ENCODE assay signal across 10 mouse cellular contexts in genomic region chr4:83051176-83051575, GRCm38 (mm10). TPM values are rescaled to one million over a fixed set of nuclear protein-coding genes. Genes with fewer than 3 reads are reported as not detected.
DNase-seq lines count a peak whose midpoint lies in the region; ATAC-seq lines count a peak whose summit lies in the region.
"Had no signal": no experiment of that assay in that cellular context is flagged by ENCODE, and none has a peak within 500 bp of the region (broad histone marks: within the 10 kb centered on the region; RNA-seq: fewer than 3 reads in every experiment).

No protein-coding gene starts in this region.

- no peak for ATAC-seq in heart, embryonic 14.5 days (ENCODE audit: insufficient number of reproducible peaks, insufficient read depth, low FRiP score, low read depth)
- ATAC-seq in CD4-positive, CD25-positive, alpha-beta regulatory T cell, adult 4 months: no peak

- H3K36me3 ChIP-seq in heart, embryonic 14.5 days (ENCODE audit: control insufficient read depth, insufficient read depth, low read length): no peaks in the 10 kb centered on the region
- H3K36me3 ChIP-seq in hindbrain, embryonic 10.5 days: no peaks in the 10 kb centered on the region
- H3K36me3 ChIP-seq in midbrain, embryonic 10.5 days: no peaks in the 10 kb centered on the region

- H3K27ac ChIP-seq in heart, embryonic 14.5 days (replicated peaks in 1 of 2; ENCODE audit: control insufficient read depth in 1 of 2, insufficient read depth in 1 of 2, low read depth in 2 of 2, low read length in 2 of 2): 0 out of 4 replicates have a peak overlapping the region, but pooled peaks of 1 of the 2 experiments have one; percentile 2
- H3K27ac ChIP-seq in hindbrain, embryonic 10.5 days: peak overlapping the region; percentile 89
- H3K27ac ChIP-seq in midbrain, embryonic 10.5 days (replicated peaks): peak overlapping the region; percentile 79

- H3K4me1 ChIP-seq in heart, embryonic 14.5 days (ENCODE audit: control insufficient read depth in 2 of 2, insufficient read depth in 2 of 2, low read length in 2 of 2): peaks cover 19 to 37% of the 10 kb centered on the region in 2 experiments
- peaks cover 71% of the 10 kb centered on the region for H3K4me1 ChIP-seq in hindbrain, embryonic 10.5 days (replicated peaks)
- peaks cover 68% of the 10 kb centered on the region for H3K4me1 ChIP-seq in midbrain, embryonic 10.5 days

- H3K9me3 ChIP-seq in heart, embryonic 14.5 days (ENCODE audit: control insufficient read depth, low read length): no peaks in the 10 kb centered on the region
- H3K9me3 ChIP-seq in hindbrain, embryonic 10.5 days: no peaks in the 10 kb centered on the region
- H3K9me3 ChIP-seq in midbrain, embryonic 10.5 days (replicated peaks): no peaks in the 10 kb centered on the region

- H3K9ac ChIP-seq in heart, embryonic 14.5 days (ENCODE audit: low read length): peak overlapping the region; percentile 71

- H3K27me3 ChIP-seq in heart, embryonic 14.5 days (ENCODE audit: control insufficient read depth, insufficient read depth, low read length): no peaks in the 10 kb centered on the region
- H3K27me3 ChIP-seq in hindbrain, embryonic 10.5 days (ENCODE audit: insufficient read depth, poor library complexity, severe bottlenecking): peaks cover 8% of the 10 kb centered on the region; the same call in 1 of the 2 replicates
- H3K27me3 ChIP-seq in midbrain, embryonic 10.5 days (ENCODE audit: low read depth, poor library complexity, severe bottlenecking): 0 out of 2 replicates have a peak, but pooled peaks cover 12% of the 10 kb centered on the region

- intact Hi-C loops in heart, postnatal 36 days (cut with DNase I): no loop called here

- H3K4me2 ChIP-seq in heart, embryonic 14.5 days (ENCODE audit: low read length): peak overlapping the region; percentile 80

- peak overlapping the region; percentile 44 to 47 for H3K4me3 ChIP-seq in heart, embryonic 14.5 days (ENCODE audit: control insufficient read depth in 1 of 2, insufficient read depth in 1 of 2, low read depth in 1 of 2, low read length in 2 of 2)
- peak overlapping the region; percentile 52 for H3K4me3 ChIP-seq in hindbrain, embryonic 10.5 days
- peak overlapping the region; percentile 55 for H3K4me3 ChIP-seq in midbrain, embryonic 10.5 days

- DNase-seq in heart, postnatal 36 days: no peak
- peak; percentile 37 for DNase-seq in embryo, embryonic 11 days
- no peak for DNase-seq in hindbrain, embryonic 10.5 days (ENCODE audit: low spot score)
- no peak for DNase-seq in midbrain, embryonic 10.5 days (ENCODE audit: low spot score)
- no peak for DNase-seq in right cerebral cortex, adult 2 months (ENCODE audit: low spot score in 2 of 2)
- DNase-seq in kidney, postnatal 14 days: no peak
- DNase-seq: cerebellum, postnatal 14 days; gastrocnemius, postnatal 25 days had no signal

- WGBS in heart, embryonic 14.5 days: 14% methylated on average over 8 of the region's 8 CpGs
- 6% methylated on average over 8 of the region's 8 CpGs for WGBS in hindbrain, embryonic 10.5 days
- 5% methylated on average over 8 of the region's 8 CpGs for WGBS in midbrain, embryonic 10.5 days

RNA-seq across cellular contexts. Expression of gene Frem1, which starts 1.0 kb away (rescaled TPM):
- 6.4 and 7.5 TPM in 2 replicates for polyA plus RNA-seq in heart, embryonic 14.5 days (2014; fragmentation: Nextera tagmentation; extraction: Ambion mirVana)
- under 1 TPM; 0.25 to 0.30 TPM for total RNA-seq in heart, postnatal 36 days (2021)
- polyA plus RNA-seq in hindbrain, embryonic 10.5 days (2016; fragmentation: Nextera tagmentation; extraction: Ambion mirVana): 5.5 and 5.7 TPM in 2 replicates
- polyA plus RNA-seq in midbrain, embryonic 10.5 days (2016; fragmentation: Nextera tagmentation; extraction: Ambion mirVana): 6.0 and 7.7 TPM in 2 replicates
- polyA plus RNA-seq in CD4-positive, CD25-positive, alpha-beta regulatory T cell, adult 4 months (2017; shearing (Covaris generic)): not detected
